Mouse (Mus musculus): Measurements from ENCODE around the gene Depp1.
"Not testable (repeated sequence)": the region's sequence is repeated elsewhere in the genome, so short reads cannot be mapped to it uniquely, and the experiment has no call there.

The Depp1 gene

DNA sequence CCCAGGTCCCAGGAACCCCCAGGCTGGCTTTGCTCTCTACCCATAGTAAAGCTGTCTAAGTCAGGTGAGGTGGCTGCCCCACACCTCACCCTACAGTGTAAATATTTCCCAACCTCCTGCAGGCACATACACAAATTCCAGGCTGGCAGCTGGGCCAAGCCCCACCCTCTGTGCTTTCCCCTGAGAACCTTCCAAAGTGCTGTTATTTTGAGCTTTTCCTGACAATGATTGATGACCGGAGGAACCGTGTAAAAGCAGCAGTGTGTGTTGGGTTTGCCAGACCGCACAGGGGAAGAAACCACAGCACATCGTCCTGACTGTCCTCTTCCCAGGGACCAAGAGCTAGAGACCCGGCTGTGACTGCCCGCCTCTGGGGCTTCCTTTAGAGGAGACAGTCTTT lies at the start of gene Depp1:
Depp1 (plus strand) TSS at position 204 of the 400 bp plus-strand sequence.
- DNase-seq = no peak

DNA sequence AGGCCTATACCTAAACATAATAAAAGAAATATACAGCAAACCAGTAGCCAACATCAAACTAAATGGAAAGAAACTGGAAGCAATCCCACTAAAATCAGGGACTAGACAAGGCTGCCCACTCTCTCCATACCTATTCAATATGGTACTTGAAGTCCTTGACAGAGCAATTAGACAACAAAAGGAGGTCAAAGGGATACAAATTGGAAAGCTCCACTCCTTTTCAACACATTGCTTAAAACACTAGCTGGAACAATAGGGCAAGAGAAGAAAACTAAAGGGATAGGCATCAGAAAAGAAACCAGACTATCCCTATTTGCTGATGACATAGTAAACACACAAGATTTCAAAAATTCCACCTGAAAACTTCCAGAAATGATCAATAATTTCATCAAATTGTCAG lies 49.4 kb upstream of the Depp1 start:
- not testable (repeated sequence) for DNase-seq

DNA sequence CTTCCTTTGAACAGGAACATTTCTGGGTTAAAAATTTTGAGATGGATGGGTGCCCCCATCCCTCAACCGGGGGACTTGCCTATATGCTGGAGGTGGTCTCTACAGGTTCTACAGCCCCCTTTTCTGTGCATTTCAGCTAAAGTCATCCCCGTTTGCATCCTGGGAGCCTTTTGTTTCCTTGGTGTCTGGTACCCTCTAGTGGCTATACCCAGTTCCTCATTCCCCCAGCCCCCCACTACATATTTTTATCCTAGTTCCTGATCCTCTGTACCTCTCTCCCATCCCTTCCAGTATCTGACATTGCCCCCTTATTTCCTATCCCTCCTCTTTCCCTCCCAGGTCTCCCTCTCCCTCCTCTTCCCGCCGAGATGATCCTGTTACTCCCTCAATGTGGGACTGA lies 43.2 kb upstream of the Depp1 start:
- no peak for DNase-seq

DNA sequence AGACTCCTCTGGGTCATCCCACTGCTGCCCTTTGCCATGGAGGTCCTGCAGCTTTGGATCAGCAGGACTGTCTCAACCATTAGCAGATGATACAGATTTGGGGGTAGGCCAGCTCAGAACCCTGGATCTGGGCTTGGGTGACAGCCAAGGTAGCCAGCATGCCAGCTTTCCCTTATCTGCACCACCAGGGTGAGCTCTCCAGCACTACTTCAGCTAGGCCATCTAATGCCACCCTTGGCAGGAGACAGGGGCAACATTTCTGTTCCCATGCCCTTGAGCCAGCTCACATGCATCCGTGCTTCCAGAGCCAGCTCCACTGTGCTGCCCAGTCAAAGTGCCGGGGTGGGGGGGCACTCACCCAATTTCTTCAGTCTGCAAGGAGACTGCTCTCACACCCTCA lies 34.7 kb upstream of the Depp1 start:
- DNase-seq = no peak

DNA sequence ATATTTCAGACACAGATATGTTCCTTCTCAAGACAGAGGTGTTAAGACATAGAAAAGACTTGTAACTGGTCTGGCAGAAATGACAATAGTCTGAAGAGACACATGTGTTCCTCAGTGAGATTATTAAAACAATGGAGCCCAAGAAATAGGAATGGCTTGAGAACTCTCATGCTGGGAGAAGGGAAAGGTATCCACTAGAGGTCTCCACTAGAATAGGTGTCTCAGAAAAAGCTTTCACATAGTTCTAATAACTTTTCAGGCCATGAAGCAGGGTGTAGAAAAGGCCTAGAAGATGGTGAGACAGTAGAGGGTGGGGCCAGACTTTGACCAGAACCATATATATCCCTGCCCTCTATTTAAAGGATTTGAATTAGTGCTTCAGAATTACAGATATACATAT lies 32.3 kb upstream of the Depp1 start:
- DNase-seq = no peak

DNA sequence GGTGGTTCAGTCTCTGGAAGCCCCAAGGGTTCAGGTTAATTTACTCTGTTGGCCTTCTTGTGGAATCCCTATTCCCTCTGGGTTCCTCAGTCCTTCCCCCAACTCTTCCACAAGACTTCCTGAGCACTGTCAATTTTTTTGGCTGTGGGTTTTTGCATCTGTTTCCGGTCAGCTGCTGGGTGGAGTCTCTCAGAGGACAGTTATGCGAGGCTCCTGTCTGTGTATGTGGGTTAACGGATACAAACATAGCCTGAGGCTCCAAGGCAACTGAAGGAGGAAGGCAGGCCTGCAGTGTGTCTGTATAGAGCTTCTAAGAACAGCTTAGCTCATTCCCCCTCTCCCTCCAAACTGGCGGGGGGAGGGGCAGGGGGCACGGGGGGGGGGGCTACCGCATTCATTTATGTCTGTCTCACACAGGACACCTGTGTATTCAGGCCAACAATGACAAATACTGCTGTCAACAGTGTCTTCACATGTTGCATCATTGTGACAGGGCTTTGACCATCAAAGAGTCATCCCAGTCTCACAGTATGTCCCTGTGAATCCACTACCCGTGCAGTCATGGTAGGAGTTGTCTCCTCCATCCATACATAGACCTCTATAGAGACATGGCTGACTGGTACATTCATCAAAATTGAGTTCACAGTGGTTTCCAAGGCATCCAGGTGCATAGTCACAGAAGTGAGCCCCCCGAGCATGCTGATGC lies 28.9 kb upstream of the Depp1 start:
- no peak for DNase-seq

DNA sequence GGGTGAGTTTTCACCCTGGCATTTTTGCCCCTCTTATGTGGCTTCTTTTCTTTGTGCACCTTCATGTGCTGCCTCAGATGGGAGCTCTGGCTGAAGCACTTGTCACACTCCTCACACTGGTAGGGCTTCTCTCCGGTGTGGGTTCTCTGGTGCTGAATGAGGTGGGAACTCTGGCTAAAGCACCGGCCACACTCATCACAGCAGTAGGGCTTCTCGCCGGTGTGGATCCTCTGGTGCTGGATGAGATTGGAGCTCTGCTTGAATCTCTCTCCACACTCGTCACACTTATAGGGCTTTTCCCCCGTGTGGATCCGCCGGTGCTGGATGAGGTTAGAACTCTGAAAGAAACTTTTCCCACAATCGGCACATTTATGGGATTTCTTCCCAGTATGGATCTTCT lies 24.0 kb upstream of the Depp1 start:
- DNase-seq = not testable (repeated sequence)

DNA sequence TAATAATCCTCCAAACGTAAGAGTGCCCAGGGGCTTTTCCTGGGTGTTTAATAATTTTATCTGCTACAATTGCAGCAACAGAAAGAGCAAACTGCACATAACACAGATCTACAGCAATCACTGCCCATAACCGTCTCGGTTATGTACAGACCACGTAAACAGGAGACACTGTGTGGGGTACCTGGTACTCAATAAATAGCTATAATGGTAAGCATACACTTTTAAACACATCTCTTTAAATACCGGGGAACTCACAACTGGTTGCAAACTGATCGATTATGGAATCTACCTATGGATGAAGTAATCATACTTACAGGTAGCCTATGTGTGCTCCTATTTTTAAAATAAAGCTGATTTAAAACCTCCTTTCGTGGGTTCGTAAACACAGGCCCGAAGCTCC lies 22.3 kb upstream of the Depp1 start:
- DNase-seq = no peak

DNA sequence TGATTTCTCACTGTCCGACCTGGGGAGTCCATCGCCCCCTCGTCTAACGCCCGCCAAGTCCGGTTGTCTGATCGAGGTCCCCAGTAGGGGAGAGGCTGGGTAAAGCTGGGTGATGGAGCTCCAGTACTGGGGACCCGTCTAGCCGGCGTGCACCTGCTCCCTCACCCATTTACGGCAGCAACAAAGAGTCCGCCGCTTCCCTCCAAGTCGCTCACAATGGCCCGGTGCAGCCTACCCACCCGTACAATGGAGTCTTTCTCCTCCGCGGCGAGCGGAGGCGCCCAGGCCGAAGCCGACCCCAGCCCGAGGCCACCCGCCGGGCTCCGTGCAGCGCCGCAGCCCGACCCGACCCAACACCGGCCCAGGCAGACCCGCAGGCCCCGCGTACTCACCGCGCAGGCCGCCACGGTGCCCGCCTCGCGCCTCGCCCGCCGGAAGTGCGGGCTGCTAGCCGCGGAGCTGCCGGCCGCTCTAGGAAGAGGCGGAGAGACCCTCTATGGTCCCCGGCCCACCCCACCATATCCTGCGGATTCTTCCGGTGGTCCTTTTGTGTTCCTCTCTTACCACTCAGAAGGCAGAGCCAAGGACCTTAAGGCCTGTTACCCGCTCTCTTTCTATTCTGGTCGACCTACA lies 21.8 kb upstream of the Depp1 start, which contains the start of gene Zfp422:
Zfp422 (minus strand) TSS at position 461 of the 633 bp plus-strand sequence.
- DNase-seq = peak; percentile 63 to 81

DNA sequence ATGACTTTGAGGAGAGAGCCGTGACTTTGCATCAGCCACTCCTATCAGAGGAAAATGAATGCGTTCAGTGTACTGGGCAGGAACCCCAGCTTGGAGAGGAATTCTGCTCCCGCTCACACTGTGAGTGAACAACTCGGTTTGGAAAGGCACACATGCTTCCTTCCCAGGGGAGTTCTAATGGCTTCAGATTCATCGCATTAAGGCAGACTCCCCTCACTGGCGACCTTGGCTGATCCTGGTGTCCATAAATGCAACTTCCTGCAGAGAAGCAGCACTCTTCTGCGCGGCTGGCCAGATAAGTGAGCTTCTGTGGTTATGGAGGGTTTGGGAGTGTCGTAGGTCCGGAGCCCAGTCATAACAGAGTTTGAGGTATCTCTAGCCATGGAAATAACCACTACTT lies 20.6 kb upstream of the Depp1 start:
- no peak for DNase-seq

DNA sequence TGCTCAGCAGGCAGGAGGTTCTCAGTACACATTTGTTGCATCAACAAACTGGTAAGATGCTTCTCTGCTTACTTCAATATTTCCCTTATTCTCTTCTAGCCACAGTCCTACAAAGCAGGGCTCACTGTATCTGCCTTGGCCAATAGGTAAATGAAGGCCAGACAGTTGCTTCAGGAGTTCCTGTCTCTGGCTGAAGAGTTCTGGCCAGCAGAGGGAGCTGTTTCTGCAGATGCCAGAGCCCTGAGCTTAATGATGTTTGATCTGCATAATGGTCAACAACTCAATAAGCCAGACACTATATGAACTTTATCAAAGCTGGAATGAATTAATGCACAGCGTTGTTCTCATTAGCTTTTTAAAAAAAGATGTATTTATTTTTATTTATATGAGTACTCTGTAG lies 18.3 kb upstream of the Depp1 start:
- peak; percentile 69 to 70 for DNase-seq

DNA sequence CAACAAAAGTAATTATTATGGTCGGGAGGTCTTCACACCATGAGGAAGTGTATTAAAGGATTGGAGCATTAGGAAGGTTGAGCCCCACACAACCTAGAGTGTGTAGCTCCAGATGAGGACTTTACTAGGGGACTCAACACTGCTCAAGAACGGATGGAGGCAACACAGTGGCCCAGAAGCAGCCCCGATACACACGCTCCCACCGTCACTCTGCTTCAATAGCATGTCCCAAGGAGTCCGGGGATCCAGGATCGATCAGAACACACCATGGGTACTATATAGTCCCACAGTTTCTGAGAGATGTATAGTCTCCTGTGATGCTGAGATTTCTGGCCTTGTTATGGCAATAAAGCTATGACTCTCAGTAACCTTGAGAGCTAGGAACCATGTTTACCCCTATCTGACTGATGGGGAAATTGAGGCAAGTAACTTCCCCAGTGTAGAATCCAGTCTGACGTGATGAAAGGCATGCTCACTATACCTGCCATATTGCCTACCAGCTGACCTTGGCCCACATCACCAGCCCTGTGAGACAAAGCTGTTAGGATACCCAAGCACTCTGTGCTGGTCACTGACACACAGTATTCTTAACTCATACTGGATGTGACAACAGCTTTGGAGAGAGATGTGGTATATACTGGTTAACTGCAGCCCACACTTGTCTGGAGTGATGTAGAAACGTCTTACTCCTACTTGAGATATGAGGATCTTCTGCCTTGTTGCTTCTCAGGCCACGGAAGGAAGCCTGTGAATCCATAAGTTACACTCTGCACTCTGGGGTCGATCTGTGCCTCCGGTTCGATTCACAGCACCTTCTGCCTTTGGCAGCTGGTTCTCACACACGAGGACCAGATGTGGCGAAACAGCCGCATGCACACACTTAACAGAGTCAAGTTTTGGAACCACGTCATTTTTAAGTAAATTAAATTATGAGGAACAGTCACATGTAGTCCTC lies 16.4 kb upstream of the Depp1 start:
- DNase-seq = no peak

DNA sequence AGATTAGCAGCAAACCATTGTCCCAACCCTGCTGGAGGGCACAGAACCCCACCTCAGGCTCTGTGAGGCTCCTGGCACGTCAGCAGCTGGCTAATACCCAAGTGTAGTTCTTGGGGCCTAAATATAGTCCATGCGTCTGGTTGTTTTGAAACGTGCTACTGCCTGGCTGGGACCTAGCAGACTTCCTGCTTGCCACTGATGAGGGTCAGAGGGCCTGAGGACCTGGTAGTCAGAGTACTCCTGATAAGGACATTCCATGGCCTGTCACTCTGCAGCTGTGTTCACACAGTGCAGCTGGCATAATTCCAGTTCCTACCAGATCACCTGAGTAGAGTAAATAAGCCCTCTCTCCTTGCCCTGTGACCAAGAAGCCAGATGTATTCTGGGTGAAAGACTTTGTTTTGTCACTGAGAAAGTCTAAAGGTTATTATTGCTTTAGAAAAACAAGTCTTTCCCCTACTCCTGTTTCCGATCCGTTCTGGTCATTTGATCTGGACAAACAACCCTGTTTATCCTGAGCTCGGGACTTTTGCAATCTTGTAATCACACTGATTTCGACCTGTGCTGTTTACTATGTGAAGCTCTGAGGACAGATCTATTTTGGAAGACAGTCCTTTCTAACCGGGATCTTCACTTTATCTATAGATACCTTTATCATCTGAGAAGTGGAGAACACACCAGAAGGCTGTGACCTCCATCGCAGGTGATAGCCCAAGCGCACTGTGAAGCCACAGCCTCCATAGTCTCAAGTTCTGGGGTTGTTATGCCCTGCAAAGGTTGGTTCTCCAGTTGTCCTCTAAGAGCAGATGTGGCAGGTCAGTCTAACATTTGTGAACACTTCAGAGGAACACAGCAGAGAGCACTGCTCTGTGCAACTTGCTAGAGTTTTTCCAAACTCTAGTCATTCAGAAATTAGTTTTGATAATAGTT lies 14.9 kb upstream of the Depp1 start:
- DNase-seq = no peak

DNA sequence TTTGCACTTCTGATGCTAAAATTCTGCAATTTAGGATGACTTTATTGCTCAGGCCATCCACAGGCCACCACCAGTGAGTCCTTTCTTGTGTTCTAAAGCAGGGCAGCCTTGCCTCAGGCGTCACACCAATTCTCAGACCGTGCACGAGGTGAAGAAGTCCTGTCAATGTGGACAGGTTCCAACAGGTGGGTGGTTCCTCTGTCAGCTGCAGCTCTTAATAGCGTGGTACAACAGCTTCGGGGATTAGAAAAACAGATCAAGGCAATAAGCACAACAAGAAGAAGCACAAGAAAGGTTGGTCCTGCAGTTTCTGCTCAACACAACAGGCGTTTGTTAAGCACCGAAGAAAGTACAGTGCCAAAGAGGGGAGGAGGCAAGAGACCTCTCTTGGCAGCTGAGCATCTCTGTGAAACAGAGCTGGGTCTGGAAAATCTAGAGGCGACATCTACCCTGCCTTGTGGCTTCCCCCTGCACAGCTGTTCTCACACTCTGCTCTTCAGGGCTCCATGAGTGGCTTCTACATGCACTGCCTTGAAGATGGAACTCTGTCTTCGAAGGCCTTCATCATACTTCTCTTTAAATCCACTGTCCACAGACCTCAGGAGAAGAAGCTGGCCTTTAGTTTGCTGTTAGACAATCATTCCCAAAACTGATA lies 13.7 kb upstream of the Depp1 start:
- no peak for DNase-seq

DNA sequence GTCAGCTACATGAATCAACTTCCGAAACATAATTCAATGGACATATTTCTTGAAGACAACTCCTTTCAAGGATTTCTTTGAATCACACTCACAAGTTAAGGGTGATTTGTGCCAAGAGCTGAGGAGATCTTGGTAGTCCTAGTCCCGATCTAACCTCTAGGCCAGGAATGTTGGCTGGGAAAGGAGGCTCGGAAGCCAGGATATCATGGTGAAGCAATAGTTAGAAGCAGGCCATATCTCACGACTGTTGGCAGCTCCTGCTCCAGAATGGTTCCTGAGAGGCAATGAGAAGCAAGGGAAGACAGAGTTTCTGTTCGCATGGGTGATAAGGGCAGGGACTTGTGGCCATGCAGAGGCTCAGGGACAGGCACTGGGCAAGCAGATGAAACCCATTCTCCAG lies 12.9 kb upstream of the Depp1 start:
- DNase-seq = no peak

DNA sequence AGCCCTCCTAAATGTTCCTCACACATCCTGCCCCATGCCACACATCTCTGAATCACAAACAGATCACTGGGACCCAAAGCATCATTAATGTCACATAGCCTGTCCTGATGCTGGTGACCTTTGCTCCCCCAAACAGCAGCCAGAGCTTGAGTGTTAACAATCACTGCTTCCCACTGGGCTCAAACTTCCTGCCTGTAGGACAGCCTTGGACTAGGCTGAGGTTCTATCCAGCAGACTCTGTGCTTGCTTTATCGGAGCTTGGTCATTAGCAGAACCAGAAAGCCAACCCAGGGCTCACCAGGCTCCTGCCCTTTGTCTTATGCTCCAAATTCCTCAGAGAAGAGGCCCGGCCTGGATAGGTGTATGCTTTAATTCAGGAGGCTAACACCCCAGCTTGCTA lies 11.5 kb upstream of the Depp1 start:
- no peak for DNase-seq

DNA sequence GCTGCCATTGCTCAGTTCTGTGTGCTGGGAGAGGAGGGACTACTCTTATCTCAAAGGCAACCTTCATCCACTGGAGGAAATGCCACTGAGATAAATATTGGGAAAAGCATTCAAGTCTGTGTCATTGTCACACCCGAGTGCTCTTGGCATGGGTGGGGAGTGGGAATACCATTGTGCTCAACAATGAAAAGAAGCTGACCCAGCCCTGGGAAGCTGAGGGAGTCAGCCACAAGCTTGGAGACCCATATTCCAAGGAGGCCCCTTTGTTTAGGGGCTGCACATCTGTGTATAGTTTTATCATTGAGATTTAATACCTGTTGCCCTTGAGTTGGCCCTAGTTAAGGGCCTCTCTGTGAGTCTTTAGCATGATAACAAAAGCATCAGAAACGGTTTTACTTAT lies 10.7 kb upstream of the Depp1 start:
- DNase-seq = no peak

DNA sequence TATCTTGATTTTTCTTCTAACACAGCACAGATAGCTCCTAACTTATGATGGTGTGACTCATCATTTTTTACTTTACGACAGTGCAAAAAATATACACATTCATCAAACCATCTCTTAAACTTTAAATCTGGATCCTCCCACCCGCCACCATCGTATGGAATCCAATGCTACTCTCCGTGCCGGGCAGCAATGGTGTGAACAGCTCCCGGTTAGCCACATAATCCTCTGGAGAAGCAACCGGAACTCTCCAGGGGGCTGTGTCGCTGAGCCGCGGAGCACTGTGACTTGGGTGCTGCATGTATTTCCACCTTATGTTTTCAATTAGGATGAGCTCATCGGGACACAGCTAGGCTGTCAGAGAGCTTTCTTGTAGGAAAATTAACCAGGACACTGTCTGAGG lies 7.5 kb upstream of the Depp1 start:
- DNase-seq = no peak

DNA sequence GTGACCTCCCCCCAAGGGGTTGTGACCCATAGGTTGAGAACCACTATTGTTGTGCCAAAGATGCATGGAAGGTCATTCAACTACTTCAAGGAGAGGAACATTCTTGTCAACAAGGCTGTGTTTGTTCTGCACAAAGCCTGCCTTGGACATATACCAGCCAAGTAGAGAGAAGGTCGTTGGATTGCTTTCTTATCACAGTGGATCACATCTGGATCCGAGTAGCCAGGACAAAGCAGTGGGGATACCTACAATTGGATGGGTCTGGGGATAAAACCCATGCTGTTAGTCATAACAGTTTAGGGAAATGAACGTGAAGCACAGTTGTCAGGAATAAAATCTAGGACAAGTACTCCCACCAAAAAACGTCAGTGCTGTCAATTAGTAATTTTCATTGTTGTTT lies 6.5 kb upstream of the Depp1 start:
- DNase-seq = no peak

DNA sequence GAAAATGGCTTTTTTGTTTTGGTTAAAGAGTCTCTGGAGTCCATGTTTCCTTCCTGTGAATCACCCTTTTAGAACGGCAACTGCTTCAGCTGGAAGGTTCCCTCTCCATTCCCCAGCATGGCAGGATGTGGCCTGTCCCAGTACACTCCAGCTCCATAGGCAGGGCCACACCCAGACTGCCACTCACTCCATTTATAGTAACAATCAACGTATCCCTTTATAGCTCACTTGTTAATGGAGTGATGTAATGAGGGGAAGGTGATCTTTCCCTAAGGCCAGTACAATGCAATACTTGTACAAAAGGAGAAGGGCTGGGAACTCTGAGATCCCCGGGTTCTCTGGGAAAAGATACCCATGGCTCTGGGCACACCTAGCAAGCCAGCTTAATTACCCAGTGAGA lies 6.1 kb upstream of the Depp1 start:
- DNase-seq = no peak

DNA sequence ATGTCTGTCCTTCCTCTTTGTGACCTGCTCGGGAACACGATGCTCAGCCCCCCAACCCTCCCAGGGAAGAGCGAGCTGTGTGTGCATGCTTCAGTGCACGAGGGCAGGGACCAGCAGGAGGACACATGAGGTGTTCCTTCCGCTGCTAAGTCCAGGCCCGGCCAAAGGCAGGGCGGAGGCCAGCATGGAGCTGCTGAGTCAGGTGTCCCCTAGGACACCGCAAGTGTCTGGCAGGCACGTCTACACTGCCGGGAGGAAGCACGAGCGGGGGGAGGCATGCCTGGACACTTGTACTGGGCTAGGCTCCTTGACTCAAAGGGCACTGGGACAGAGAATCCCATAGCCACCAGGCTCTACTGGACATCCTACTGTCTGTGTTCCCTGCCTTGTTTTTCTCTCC lies 2.6 kb upstream of the Depp1 start:
- peak; percentile 43 to 46 for DNase-seq

DNA sequence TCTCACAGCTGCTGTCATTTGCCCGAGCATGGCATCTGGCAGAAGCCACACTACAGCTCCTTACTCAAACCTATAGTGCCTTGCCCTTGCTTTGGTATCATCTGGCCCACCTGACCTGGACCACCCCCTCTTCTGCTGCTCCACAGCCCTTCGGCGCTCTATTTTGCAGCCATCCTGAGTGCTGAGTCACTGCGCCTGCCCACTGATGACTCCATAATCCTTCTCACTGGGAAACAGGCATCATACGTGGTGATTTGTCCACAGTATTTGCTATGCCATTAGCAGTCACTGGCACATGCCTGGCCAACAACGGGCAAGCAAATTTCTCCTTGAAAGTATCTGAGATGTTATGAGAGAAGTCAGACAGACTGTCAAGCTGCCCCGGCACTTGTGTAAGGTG lies 598 bp upstream of the Depp1 start:
- no peak for DNase-seq
